Mouse (Mus musculus) urinary bladder, postnatal 14 days (tissue): ENCODE results near the gene Dab1.
A peak's percentile ranks its signal among the peaks of the same experiment; 100 is the strongest.

Experiments used
- DNase-seq: peaks from one replicate; pipeline ENCODE4 v3.0.0; 2021; ENCODE audit warnings: low spot score

The Dab1 gene

GRCm38 (mm10) chr4:103822669-103823068 lies 203.5 kb downstream of the Dab1 start:
- DNase-seq = no peak

- DNase-seq = no peak
These were observed 219.2 kb downstream of the Dab1 start for GRCm38 (mm10) chr4:103838377-103838776.

- DNase-seq = no peak
These were observed 220.4 kb downstream of the Dab1 start for GRCm38 (mm10) chr4:103839541-103839940.

- no peak for DNase-seq
These were observed 222.0 kb downstream of the Dab1 start for GRCm38 (mm10) chr4:103841126-103841525.

- DNase-seq = no peak
These were observed 225.5 kb downstream of the Dab1 start for GRCm38 (mm10) chr4:103844635-103845034.

- DNase-seq = no peak
These were observed 238.0 kb downstream of the Dab1 start for GRCm38 (mm10) chr4:103857173-103857572.

GRCm38 (mm10) chr4:103875564-103875963 lies 256.4 kb downstream of the Dab1 start:
- peak; percentile 3 for DNase-seq

GRCm38 (mm10) chr4:103878841-103879240 lies 259.7 kb downstream of the Dab1 start:
- DNase-seq = no peak

- DNase-seq = no peak
These were observed 262.5 kb downstream of the Dab1 start for GRCm38 (mm10) chr4:103881641-103882040.

GRCm38 (mm10) chr4:103888086-103888485 lies 268.9 kb downstream of the Dab1 start:
- DNase-seq = no peak

- no peak for DNase-seq
These were observed 270.0 kb downstream of the Dab1 start for GRCm38 (mm10) chr4:103889110-103889509.

- no peak for DNase-seq
These were observed 277.6 kb downstream of the Dab1 start for GRCm38 (mm10) chr4:103896806-103897205.

GRCm38 (mm10) chr4:103897702-103898101 lies 278.5 kb downstream of the Dab1 start:
- DNase-seq = no peak

GRCm38 (mm10) chr4:103911441-103911840 lies 292.3 kb downstream of the Dab1 start:
- DNase-seq = no peak

- DNase-seq = no peak
These were observed 292.9 kb downstream of the Dab1 start for GRCm38 (mm10) chr4:103912071-103912470.

GRCm38 (mm10) chr4:103922431-103922931 lies 303.3 kb downstream of the Dab1 start:
- DNase-seq = no peak

GRCm38 (mm10) chr4:103926682-103927081 lies 307.5 kb downstream of the Dab1 start:
- DNase-seq = no peak

- DNase-seq = no peak
These were observed 310.5 kb downstream of the Dab1 start for GRCm38 (mm10) chr4:103929631-103930030.

- DNase-seq = no peak
These were observed 315.2 kb downstream of the Dab1 start for GRCm38 (mm10) chr4:103934364-103934763.

GRCm38 (mm10) chr4:103948255-103948654 lies 329.1 kb downstream of the Dab1 start:
- DNase-seq = no peak

- DNase-seq = no peak
These were observed 334.6 kb downstream of the Dab1 start for GRCm38 (mm10) chr4:103953652-103954220.

GRCm38 (mm10) chr4:103961134-103962049 lies 342.2 kb downstream of the Dab1 start:
- DNase-seq = no peak

GRCm38 (mm10) chr4:103969906-103970305 lies 350.7 kb downstream of the Dab1 start:
- no peak for DNase-seq
